Mouse (Mus musculus) lung, postnatal 4 days (tissue): Measurements from ENCODE around the gene Rev1.
"Not testable (repeated sequence)": the region's sequence is repeated elsewhere in the genome, so short reads cannot be mapped to it uniquely, and the experiment has no call there.

ENCODE experiments used
- DNase-seq, 2 experiments: peaks; one replicate each; pipeline ENCODE4 v3.0.0; 2021

Rev1 gene

DNA sequence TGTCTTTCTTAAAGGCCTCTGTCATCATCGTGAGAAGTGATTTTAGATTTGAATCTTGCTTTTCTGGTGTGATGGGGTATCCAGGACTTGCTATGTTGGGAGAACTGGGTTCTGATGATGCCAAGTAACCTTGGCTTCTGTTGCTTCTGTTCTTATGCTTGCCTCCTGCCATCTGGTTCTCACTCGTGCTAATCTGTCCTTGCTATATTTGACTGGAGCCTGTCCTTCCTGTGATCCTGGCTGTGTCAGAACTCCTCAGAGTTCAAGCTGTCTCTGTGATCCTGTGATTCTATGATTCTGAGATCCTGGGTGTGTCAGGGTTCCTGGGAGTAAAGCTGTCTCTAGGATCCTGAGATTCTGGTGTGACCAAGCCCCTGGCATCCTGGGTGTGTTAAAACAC lies 67.4 kb downstream of the Rev1 start:
- DNase-seq, result not testable (repeated sequence)

- no peak for DNase-seq
Measured at GRCm38 (mm10) chr1:38058417-38058816, 71.2 kb downstream of the Rev1 start.

DNA sequence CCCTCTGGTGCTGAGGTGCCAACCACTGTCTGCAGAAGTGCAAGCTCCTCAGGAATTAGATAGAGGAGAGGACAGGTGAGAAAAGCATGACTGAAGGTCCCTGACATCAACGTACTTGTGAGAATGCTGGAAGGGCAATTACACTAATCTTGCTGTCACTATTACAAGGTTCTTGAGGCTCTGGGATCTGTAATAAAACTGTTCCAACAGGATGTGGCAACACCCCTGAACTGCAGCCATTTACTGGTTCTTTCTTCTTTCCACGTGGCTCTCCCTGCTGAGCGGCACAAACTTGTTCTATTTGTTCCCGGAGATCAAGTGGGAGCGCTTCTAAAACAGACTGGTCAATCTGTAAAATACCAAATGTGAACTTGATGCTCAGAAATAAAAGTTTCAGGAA lies 74.4 kb downstream of the Rev1 start:
- no peak for DNase-seq

DNA sequence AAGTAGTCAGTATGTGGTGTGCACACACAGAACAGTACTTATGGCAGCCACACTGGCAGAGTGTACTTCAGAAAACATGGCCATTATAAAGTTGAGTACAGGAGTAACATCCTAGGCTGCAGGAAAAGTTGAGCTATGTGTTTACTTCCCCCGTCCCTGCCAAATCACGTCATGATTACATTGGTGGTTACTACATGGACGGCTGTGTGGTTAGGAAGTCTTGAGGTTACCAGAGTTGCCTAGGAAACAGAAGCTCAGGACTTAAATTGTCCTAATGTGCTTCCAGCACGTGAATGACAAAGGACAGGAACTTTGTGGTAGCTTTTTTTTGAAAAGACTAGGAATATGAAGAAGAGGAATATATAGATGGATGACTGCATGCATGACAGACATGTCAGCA lies 80.0 kb downstream of the Rev1 start:
- DNase-seq, result no peak

DNA sequence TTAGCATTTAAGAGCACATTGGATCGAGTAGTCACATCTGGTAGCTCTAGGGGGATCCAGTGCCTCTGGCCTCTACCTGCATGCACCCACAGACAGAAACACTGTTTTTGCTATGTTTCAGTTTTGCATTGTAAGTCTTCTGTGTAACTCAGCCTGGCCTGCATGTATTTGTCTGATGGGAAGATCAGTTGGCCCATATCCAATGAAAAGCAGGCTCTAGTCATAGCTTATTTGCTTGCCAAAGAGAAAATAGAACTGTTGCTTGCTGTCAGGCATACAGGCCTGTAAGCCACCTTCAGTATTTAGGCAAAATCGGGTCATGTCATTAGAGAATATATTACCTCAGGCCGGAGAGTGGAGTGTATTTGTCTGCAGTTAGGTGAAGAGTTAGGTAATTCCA lies 81.5 kb downstream of the Rev1 start:
- DNase-seq, result no peak

GRCm38 (mm10) chr1:38038898-38039297 lies 90.7 kb downstream of the Rev1 start:
- no peak for DNase-seq

- DNase-seq, result no peak
Measured at GRCm38 (mm10) chr1:38037375-38037774, 92.2 kb downstream of the Rev1 start.

- DNase-seq, result no peak
Measured at GRCm38 (mm10) chr1:38035521-38035920, 94.1 kb downstream of the Rev1 start.

GRCm38 (mm10) chr1:38031391-38031790 lies 98.2 kb downstream of the Rev1 start:
- DNase-seq, result no peak

DNA sequence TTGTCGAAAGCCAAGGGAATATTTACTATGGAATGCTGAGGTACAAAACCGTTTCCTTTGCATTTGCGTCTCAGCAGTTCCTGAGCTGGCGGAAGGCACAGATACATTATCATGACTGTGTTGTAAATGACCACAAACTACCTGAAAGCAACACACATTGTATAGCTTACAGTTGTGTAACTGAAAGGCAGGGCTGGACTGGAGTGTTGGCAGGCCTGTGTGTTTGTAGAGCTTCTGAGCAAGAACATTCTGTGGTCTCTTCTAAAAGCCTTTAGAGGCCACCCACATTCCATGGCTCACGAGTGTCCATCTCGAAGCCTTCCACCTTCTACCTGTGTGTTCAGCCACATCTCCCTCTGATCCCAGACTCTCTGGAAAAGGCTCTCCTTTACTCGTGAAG lies 102.3 kb downstream of the Rev1 start:
- DNase-seq, result no peak

GRCm38 (mm10) chr1:38014551-38015203 lies 114.9 kb downstream of the Rev1 start:
- DNase-seq, result no peak

GRCm38 (mm10) chr1:38012509-38012908 lies 117.1 kb downstream of the Rev1 start:
- no peak for DNase-seq

- DNase-seq, result peak in 1 of 2 experiments; percentile 34
Measured at GRCm38 (mm10) chr1:38012104-38012503, 117.5 kb downstream of the Rev1 start.

GRCm38 (mm10) chr1:38011647-38012046 lies 118.0 kb downstream of the Rev1 start:
- DNase-seq, result no peak

GRCm38 (mm10) chr1:38006741-38007140 lies 122.9 kb downstream of the Rev1 start:
- no peak for DNase-seq

DNA sequence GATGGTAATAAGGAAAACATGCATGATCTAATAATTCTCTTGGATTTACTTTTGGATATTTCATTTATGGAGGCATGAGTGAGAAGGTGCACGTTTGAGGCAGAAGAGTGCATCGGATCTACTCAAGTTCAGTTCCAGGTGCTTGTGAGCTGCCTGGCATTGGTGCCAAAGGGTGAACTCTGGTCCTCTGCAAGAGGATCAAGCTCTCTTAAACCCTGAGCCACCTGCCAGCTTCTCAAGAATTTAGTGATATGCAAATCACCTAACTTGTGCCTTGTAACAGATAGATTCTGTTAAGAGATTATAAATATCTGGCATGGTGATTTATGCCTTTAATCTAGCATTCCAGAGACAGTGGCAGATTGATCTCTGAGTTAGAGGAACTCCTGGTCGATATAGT lies 126.6 kb downstream of the Rev1 start:
- DNase-seq, result no peak
